In genomic region chr2:20588631-20589030, GRCm38 (mm10) we compare ENCODE assay signal across 31 mouse cellular contexts.
"Had no signal": no experiment of that assay in that cellular context is flagged by ENCODE, and none has a peak within 500 bp of the region (broad histone marks: within the 10 kb centered on the region; RNA-seq: fewer than 3 reads in every experiment).

No protein-coding gene starts in this region.

- H3K4me1 ChIP-seq: limb, embryonic 10.5 days; limb, embryonic 12.5 days; limb, embryonic 13.5 days; limb, embryonic 15.5 days; liver, embryonic 15.5 days; lung, embryonic 15.5 days; megakaryocyte, embryonic 14.5 days; midbrain, embryonic 10.5 days; midbrain, embryonic 12.5 days; midbrain, embryonic 15.5 days; neural tube, embryonic 12.5 days had no signal

- H3K27me3 ChIP-seq: limb, embryonic 12.5 days; limb, embryonic 13.5 days; limb, embryonic 15.5 days; liver, embryonic 12.5 days; liver, embryonic 13.5 days; liver, embryonic 15.5 days; lung, embryonic 15.5 days; megakaryocyte, embryonic 14.5 days; midbrain, embryonic 12.5 days; midbrain, embryonic 15.5 days; neural tube, embryonic 12.5 days had no signal

- ATAC-seq: liver, embryonic 12.5 days; liver, postnatal 0 days; lung, postnatal 0 days; midbrain, embryonic 15.5 days; midbrain, embryonic 16.5 days had no signal

- H3K27ac ChIP-seq: limb, embryonic 10.5 days; limb, embryonic 12.5 days; limb, embryonic 13.5 days; limb, embryonic 15.5 days; liver, embryonic 12.5 days; liver, embryonic 13.5 days; liver, embryonic 14.5 days; liver, embryonic 15.5 days; lung, embryonic 15.5 days; macrophage; midbrain, embryonic 10.5 days; midbrain, embryonic 12.5 days; midbrain, embryonic 15.5 days; neural tube, embryonic 12.5 days had no signal

- H3K9ac ChIP-seq: limb, embryonic 12.5 days; limb, embryonic 13.5 days; limb, embryonic 15.5 days; liver, embryonic 12.5 days; liver, embryonic 13.5 days; liver, embryonic 14.5 days; liver, embryonic 15.5 days; liver, postnatal 0 days; lung, embryonic 14.5 days; lung, embryonic 15.5 days; midbrain, embryonic 12.5 days; midbrain, embryonic 15.5 days; neural tube, embryonic 12.5 days had no signal

- H3K4me2 ChIP-seq: limb, embryonic 12.5 days; limb, embryonic 13.5 days; limb, embryonic 15.5 days; liver, embryonic 11.5 days; liver, embryonic 12.5 days; liver, embryonic 13.5 days; liver, embryonic 15.5 days; lung, embryonic 14.5 days; lung, embryonic 15.5 days; midbrain, embryonic 11.5 days; midbrain, embryonic 12.5 days; midbrain, embryonic 15.5 days; neural tube, embryonic 12.5 days had no signal

- DNase-seq: left cerebral cortex, postnatal 4 days; liver; liver, embryonic 13.5 days; liver, postnatal 0 days; lung, adult 18-20 months; lung, adult 2 months; lung, embryonic 14.5 days; lung, postnatal 10 days; lung, postnatal 14 days; lung, postnatal 36 days; lung, postnatal 4 days; midbrain, embryonic 14.5 days had no signal

- H3K36me3 ChIP-seq: limb, embryonic 10.5 days; limb, embryonic 12.5 days; limb, embryonic 13.5 days; limb, embryonic 15.5 days; liver, embryonic 12.5 days; liver, embryonic 13.5 days; liver, embryonic 15.5 days; lung, embryonic 15.5 days; midbrain, embryonic 10.5 days; midbrain, embryonic 12.5 days; midbrain, embryonic 15.5 days; neural tube, embryonic 12.5 days had no signal

- H3K4me3 ChIP-seq: limb, embryonic 10.5 days; limb, embryonic 12.5 days; limb, embryonic 13.5 days; limb, embryonic 15.5 days; liver, embryonic 12.5 days; liver, embryonic 13.5 days; liver, embryonic 15.5 days; lung, embryonic 15.5 days; megakaryocyte, embryonic 14.5 days; midbrain, embryonic 10.5 days; midbrain, embryonic 12.5 days; midbrain, embryonic 15.5 days; myocyte; neural tube, embryonic 12.5 days had no signal

- H3K9me3 ChIP-seq: limb, embryonic 10.5 days; limb, embryonic 12.5 days; limb, embryonic 15.5 days; liver, embryonic 12.5 days; liver, embryonic 13.5 days; liver, embryonic 15.5 days; lung, embryonic 15.5 days; midbrain, embryonic 12.5 days; midbrain, embryonic 15.5 days had no signal
